Mouse (Mus musculus) mouse trophoblast stem cell (cell line): ENCODE measurements around the gene Arhgef1.

Source experiments
- in situ Hi-C, 2 experiments: fragments of 300-500 bp; cut with MseI, MboI; formaldehyde crosslinking; loops; 2 replicates in 1 of 2; 3 replicates in 1 of 2; pipeline ENCODE4 v1.15.1; 2025

Gene Arhgef1

GRCm38 (mm10) chr7:24902630-24903443 lies at the start of gene Arhgef1:
Gene Arhgef1 (plus strand): TSS chr7:24902912.
- in situ Hi-C loops, result no loop called here

- in situ Hi-C loops, result no loop called here
Measured at GRCm38 (mm10) chr7:24853233-24853563, 49.5 kb upstream of the Arhgef1 start.

GRCm38 (mm10) chr7:24853695-24854094 lies 49.0 kb upstream of the Arhgef1 start:
- in situ Hi-C loops, result no loop called here

- in situ Hi-C loops, result no loop called here
Measured at GRCm38 (mm10) chr7:24856460-24857120, 46.1 kb upstream of the Arhgef1 start.

DNA sequence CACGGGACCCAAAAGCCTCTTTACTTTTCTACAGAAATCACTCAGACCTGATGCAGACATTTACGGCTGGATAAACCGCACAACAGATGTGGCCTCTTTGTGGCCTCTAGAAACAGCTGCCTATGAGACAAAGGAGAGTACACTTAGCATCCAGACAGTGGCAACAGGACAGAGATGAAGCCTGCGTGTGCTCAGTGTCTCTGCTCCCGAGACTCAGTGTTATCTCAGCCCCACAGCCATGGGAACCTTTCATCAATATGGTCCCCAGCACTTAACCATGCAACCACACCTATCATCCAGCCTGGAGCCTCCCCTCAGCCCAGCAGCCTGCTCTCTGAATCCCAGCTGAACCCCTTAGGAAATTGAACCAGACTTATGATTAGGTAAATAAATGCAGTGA lies 43.5 kb upstream of the Arhgef1 start:
- in situ Hi-C loops, result no loop called here

- in situ Hi-C loops, result no loop called here
Measured at GRCm38 (mm10) chr7:24861913-24862312, 40.8 kb upstream of the Arhgef1 start, which contains the start of gene Gm9844. Gene Gm9844 (plus strand): TSS chr7:24862213.

- in situ Hi-C loops, result no loop called here
Measured at GRCm38 (mm10) chr7:24862853-24863252, 39.9 kb upstream of the Arhgef1 start.

DNA sequence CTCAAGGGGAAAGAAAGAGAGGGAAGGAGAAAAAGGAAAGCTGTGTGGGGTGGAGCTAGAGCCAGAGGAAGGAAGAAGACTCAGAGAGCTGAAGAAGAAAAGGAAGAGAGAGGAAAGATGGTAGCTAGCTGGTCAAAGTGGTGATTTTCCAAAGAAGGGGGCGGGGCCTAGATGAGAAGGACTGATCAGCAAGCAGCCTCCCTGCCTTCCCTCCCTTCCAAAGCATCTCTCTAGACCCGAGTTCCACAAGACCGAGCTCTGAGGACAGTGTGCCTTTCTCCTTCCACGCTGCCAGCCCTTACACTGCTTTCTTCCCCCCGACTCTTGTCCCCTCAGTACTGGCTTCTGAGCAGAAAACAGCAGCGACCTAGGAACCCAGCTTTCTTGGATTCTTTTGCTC lies 38.6 kb upstream of the Arhgef1 start:
- in situ Hi-C loops, result no loop called here

- in situ Hi-C loops, result no loop called here
Measured at GRCm38 (mm10) chr7:24869080-24869479, 33.6 kb upstream of the Arhgef1 start.

- in situ Hi-C loops, result no loop called here
Measured at GRCm38 (mm10) chr7:24869532-24870165, 33.1 kb upstream of the Arhgef1 start, which contains the start of the genes Lypd4 and Dmrtc2. Gene Lypd4 (minus strand): TSS chr7:24869941. Gene Dmrtc2 (plus strand): TSS chr7:24870057.

DNA sequence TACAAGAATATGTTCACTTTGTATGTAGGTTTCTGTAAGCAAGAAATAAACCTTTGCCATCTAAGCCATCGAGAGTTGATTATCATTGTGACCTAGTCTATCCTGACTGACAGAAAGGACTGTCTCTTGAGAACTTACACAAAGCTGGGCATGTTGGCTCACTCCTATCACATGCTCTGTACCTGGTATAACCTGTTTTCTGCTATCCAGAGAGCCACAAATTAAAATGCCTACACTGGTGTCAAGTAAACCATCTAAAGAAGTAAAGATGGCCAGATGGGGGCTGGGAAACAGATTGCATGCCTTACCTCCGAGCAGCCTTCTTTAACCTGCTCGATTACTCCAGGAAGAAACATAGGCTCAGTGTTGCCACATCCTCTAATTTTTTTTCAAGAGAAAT lies 25.1 kb upstream of the Arhgef1 start:
- in situ Hi-C loops, result no loop called here

DNA sequence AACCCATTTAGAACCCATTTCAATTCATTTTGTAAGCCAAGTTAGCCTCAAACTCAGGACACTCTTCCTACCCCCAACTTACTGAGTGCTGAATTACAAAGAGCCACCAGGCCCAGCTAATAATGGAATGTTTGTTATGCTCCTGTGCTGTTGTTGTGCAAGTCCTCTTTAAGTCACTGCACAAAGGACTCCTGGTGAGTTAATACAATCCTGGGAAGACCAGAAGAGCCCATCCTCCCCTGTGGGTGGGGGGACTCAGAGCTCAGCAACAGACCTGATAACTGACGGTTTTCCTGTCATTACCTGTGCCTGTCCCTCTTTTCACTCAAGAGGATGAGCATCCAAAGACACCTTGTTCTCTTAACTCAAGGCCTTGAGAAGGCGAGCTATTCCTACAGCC lies 23.1 kb upstream of the Arhgef1 start:
- in situ Hi-C loops, result no loop called here

DNA sequence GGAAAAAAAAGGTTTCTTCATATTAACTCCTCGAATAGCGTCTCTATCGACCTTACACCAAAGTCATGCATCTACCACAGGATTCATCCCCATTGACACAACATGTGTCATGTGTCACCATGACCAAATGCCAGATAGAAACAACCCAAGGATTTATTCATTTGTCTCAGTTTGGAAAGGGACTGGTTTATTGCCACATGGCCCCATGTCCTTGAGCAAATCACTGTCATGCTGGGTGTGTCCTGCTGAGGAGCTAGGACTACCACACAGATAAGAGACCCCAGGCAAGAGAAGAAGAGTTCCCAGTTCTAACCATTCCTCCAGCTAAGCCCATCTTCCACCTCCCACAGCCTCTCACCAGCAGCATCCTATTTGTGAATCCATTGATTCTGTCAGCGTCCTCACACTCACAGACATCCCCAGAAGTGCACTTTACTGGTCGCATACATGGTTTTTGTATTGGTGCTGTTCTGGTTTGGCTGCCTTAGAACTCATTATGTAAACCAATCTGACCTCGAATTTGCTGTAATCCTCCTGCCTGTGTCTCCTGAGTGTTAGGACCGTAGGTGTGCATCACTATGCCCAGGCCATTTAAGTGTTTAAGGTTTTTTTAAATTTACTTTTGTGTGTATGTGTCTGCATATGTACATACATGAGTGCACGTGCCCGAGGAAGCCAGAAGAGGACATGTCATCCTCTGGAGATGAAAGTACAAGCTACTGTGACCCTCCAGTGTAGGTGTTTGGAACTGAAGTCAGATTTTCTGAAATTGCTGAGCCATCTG lies 20.1 kb upstream of the Arhgef1 start:
- in situ Hi-C loops, result no loop called here

DNA sequence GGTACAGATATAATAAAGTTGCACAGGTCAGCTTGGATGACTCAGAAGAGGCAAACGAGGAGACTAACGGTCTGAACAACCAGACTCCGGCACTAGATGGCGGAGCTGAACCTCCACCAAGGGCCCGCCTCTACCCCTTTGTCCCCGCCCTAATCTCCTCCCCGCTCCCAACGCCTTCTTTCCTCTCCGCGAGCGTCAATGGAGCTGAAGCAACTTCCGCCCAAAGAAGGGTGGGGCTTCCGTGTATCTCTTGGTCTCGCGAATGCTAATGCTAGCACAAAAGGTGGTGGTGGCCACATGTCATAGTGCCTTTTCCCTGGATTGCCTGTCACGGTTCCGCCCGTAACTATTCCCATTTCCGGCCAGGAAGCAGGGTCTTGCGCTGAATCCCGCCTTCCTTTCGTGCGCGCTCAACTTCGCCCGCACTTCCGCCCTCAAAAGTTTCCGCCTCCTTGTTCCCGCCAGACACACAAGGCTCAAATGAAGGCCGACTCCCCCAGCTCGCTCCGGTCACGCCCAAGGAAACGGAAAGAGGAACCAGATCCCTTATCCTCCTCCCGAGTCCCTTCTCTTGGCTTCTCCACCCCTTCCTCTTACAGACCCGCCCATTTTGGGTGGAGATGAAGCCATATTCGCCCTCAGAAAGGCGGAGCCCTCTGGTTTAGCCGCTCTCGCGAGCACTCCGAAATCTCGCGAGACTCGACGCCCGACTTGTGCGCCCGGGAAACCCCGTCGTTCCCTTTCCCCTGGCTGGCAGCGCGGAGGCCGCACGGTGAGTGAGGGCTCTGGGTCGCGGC lies 18.6 kb upstream of the Arhgef1 start, which contains the start of gene Rps19:
Gene Rps19 (plus strand): TSS at position 476 of the 797 bp plus-strand sequence.
- in situ Hi-C loops, result no loop called here

GRCm38 (mm10) chr7:24884693-24885291 lies 17.9 kb upstream of the Arhgef1 start:
- in situ Hi-C loops, result no loop called here

DNA sequence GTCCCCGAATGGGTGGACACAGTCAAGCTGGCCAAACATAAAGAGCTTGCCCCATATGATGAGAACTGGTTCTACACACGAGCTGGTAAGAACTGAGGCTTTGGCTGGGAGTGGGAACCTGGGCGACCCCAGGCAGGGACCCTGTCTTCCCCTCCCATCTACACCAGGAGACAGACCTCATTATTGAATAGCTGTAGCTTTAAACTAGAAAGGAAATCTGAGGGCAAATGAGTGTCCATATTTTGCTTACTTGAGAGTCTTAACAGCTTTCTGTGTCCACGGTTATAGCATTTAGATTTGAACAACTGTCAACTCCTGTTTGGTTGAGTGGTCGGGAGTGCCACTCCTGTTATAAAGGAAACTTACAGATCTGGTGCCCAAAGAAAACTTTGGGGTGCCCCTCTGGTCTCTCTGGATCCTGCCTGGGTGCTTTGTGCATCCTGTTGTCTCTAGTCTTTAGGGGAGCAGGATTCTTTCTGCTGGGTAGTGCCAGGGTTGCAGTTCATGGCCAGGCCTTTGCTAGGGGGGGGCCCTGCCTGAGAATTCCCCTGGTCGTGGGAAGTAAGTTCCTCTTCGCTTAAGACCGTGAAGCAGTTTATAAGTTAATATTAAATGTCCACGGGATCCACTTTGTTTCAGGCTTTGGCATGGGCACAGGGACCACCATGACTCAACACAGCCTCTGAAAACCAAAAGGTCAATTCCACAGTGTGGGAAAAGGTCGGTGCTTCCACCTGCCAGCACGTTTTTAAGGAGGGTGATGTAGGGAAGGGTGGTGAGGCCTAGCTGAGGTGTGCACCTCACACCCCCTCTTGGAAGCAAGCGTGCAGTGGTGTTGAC lies 17.0 kb upstream of the Arhgef1 start:
- in situ Hi-C loops, result no loop called here

GRCm38 (mm10) chr7:24886308-24886633 lies 16.4 kb upstream of the Arhgef1 start:
- in situ Hi-C loops, result no loop called here

DNA sequence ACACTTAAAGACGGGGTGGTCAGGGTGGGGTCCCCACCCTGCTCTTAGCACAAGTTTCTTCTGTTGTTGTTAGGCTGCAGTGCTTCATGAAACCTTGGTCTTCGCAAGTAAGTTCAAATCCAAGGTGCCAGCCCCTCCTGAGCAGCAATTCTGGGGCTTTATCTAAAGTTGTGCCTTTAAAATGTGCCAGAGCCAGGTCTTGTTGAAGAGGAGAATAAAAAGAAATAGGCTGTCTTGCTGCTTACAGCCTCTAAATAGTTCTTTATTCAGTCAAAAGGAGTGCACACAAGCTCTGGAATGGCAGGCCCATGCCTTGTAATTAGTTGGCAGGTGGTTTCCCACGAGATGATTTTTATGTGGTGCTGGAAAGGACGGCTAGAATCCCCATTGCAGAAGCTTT lies 15.6 kb upstream of the Arhgef1 start:
- in situ Hi-C loops, result no loop called here

DNA sequence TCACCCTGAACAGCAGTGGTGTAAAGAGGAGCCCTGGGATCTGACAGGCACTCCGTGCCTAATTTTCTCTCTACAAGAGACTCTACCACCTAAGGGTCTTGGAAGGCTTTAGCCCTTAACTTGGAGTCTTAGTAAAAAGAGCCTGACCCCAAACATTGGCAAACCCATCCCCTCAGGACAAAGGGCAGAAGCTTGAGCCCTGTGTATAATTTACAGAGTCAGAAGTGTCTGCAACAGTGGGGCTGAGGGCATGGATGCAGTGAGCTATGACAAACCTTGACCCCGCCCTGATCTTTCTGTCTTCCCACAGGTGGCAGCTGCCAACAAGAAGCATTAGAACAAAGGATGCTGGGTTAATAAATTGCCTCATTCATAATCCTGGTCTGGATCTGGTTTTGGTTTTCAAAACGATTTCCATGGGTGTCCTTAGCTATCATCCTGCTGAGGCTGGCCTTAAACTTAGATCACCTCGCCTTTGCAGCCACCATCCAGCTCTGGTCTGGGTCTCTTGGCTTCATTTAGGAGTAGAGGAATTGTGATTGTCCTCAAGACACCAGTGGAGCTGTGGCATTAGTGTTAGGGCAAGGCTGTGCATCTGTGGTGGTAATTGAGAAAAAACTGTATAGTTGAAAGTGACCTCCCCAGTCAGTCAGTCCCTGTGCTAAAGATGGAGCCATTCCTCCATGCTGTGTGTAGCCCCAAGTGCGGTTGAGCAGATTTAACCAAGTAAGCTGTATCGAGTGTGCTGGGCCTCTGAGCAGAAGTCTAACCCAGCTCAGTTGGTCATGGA lies 13.1 kb upstream of the Arhgef1 start:
- in situ Hi-C loops, result no loop called here
